Mouse (Mus musculus) ES-Bruce4 (cell line): ENCODE measurements around the gene Mapk12. TPM values are rescaled to one million over a fixed set of nuclear protein-coding genes. Genes with fewer than 3 reads are reported as not detected.
A peak's percentile ranks its signal among the peaks of the same experiment; 100 is the strongest.

ENCODE experiments used
- H3K27ac ChIP-seq: 2 replicates; pipeline ENCODE4 v1.5.1; 2012; ENCODE audit warnings: low read length, inconsistent platforms; ENCODE audit not compliant: insufficient read depth
- H3K27me3 ChIP-seq: 2 replicates; pipeline ENCODE4 v1.6.1; 2012; ENCODE audit warnings: mild to moderate bottlenecking, low read length, inconsistent platforms; ENCODE audit not compliant: control insufficient read depth, poor library complexity, insufficient read depth, severe bottlenecking
- H3K36me3 ChIP-seq: 2 replicates; pipeline ENCODE4 v1.6.1; 2012; ENCODE audit warnings: inconsistent platforms, mild to moderate bottlenecking, low read length, moderate library complexity; ENCODE audit not compliant: control insufficient read depth, poor library complexity, insufficient read depth, severe bottlenecking
- H3K4me1 ChIP-seq: one replicate; pipeline ENCODE4 v1.8.1; 2011; ENCODE audit warnings: low read length; ENCODE audit not compliant: control insufficient read depth, insufficient read depth
- H3K4me3 ChIP-seq: 2 replicates; pipeline ENCODE4 v1.5.1; 2011; ENCODE audit warnings: low read depth, mild to moderate bottlenecking, low read length
- H3K9ac ChIP-seq: 2 replicates; pipeline ENCODE4 v1.6.1; 2012; ENCODE audit warnings: low read depth, mild to moderate bottlenecking, inconsistent platforms; ENCODE audit not compliant: poor library complexity, severe bottlenecking
- H3K9me3 ChIP-seq: replicated peaks from 2 replicates; pipeline ENCODE4 v1.6.1; 2012; ENCODE audit warnings: mild to moderate bottlenecking, low read length, inconsistent platforms; ENCODE audit not compliant: control insufficient read depth, poor library complexity, insufficient read depth, severe bottlenecking
- CTCF ChIP-seq: IDR thresholded peaks from one replicate; pipeline ENCODE4 v1.8.1; 2011; ENCODE audit warnings: low read depth, low read length
- EP300 ChIP-seq: IDR thresholded peaks from 2 replicates; pipeline ENCODE4 v1.6.1; 2011; ENCODE audit warnings: low read depth, low read length; ENCODE audit not compliant: insufficient read depth
- POLR2A ChIP-seq: IDR thresholded peaks from one replicate; pipeline ENCODE4 v1.8.1; 2011; ENCODE audit warnings: low read length; ENCODE audit not compliant: insufficient read depth
- polyA plus RNA-seq: library from polyadenylated mRNA; stranded (reverse); fragments of >200 nt; gene quantifications from 2 replicates; pipeline ENCODE4 v1.2.4, GENCODE M21; 2011; ENCODE audit warnings: low read depth; ENCODE audit not compliant: missing spikeins, insufficient read depth, insufficient read length

Mapk12 gene
- polyA plus RNA-seq, 1 experiment: 38.2 TPM

- H3K9ac ChIP-seq: peak overlapping the region; percentile 70
- H3K36me3 ChIP-seq: no peaks in the 10 kb centered on the region
- TF ChIP-seq CTCF: no peak
- no peak for TF ChIP-seq EP300
- TF ChIP-seq POLR2A: no peak
These were observed 32.8 kb upstream of the Mapk12 start for GRCm38 (mm10) chr15:89173024-89173905.

GRCm38 (mm10) chr15:89172276-89172935 is 31.9 kb upstream of the Mapk12 start:
- H3K36me3 ChIP-seq: peaks cover under 1% of the 10 kb centered on the region; the same call in 1 of the 2 replicates

More at GRCm38 (mm10) chr15:89173024-89173905, 32.8 kb upstream of the Mapk12 start:
- H3K4me1 ChIP-seq: peaks cover 22% of the 10 kb centered on the region
- no peaks in the 10 kb centered on the region for H3K9me3 ChIP-seq
- H3K4me3 ChIP-seq: peak overlapping the region; percentile 72
- H3K27me3 ChIP-seq: no peaks in the 10 kb centered on the region
- H3K27ac ChIP-seq: no peak overlapping the region

GRCm38 (mm10) chr15:89171526-89172051 is 31.1 kb upstream of the Mapk12 start:
- Histone ChIP-seq H3K9me3 (no peaks in the 10 kb centered on the region), H3K4me3 (no peak overlapping the region), H3K27ac (no peak overlapping the region), H3K36me3 (peaks cover 9% of the 10 kb centered on the region), H3K27me3 (no peaks in the 10 kb centered on the region), H3K4me1 (peaks cover 16% of the 10 kb centered on the region), H3K9ac (no peak overlapping the region)
- TF ChIP-seq EP300 (no peak), POLR2A (no peak), CTCF (no peak)

More at GRCm38 (mm10) chr15:89172276-89172935, 31.9 kb upstream of the Mapk12 start:
- Histone ChIP-seq H3K4me1 (peaks cover 20% of the 10 kb centered on the region), H3K9ac (peak overlapping the region; percentile 70), H3K27me3 (no peaks in the 10 kb centered on the region), H3K27ac (no peak overlapping the region), H3K9me3 (no peaks in the 10 kb centered on the region), H3K4me3 (peak overlapping the region; percentile 72)
- TF ChIP-seq POLR2A (no peak), CTCF (no peak), EP300 (no peak)

DNA sequence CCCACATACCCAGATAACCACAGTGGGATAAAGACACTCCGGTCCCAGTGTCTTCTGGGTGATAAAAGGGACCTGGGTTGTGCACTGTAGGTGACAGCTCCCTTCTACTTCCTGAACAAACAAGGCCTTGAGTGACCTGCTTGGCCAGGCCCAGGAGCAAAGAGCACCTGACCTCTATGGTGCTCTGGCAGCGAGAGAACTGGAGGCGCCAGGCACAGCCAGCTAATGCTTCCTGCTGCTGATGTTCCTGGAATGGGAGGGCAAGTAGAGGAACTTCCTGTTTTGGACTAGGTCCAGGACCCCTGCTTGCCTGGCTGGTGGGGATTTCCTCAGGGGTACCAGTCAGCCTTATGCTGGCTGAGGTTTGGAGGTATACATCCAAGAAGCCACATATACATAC is 29.6 kb upstream of the Mapk12 start:
- Histone ChIP-seq H3K27me3 (no peaks in the 10 kb centered on the region), H3K36me3 (peaks cover 22% of the 10 kb centered on the region), H3K4me3 (no peak overlapping the region), H3K4me1 (peaks cover 10% of the 10 kb centered on the region), H3K9me3 (no peaks in the 10 kb centered on the region), H3K27ac (no peak overlapping the region), H3K9ac (no peak overlapping the region)
- TF ChIP-seq CTCF: no peak
- TF ChIP-seq POLR2A: no peak
- no peak for TF ChIP-seq EP300

GRCm38 (mm10) chr15:89169431-89169830 is 28.9 kb upstream of the Mapk12 start:
- Histone ChIP-seq H3K27ac (no peak overlapping the region), H3K4me1 (peaks cover 8% of the 10 kb centered on the region), H3K4me3 (no peak overlapping the region), H3K9ac (no peak overlapping the region), H3K36me3 (peaks cover 26% of the 10 kb centered on the region), H3K27me3 (no peaks in the 10 kb centered on the region), H3K9me3 (no peaks in the 10 kb centered on the region)
- TF ChIP-seq EP300 (0 out of 2 replicates have a peak, but pooled peaks have one; percentile 55), CTCF (no peak), POLR2A (no peak)
